Mouse (Mus musculus) neural tube, embryonic 14.5 days (tissue): ENCODE measurements around the gene Atp8b3. TPM values are rescaled to one million over a fixed set of nuclear protein-coding genes. Genes with fewer than 3 reads are reported as not detected.

Experiments
- polyA plus RNA-seq: library from polyadenylated mRNA; unstranded; fragments of >200 nt; fragmentation: Nextera tagmentation; extraction: Ambion mirVana; gene quantifications from 2 replicates; pipeline ENCODE4 v1.2.1, GENCODE M21; 2014

The Atp8b3 gene
- polyA plus RNA-seq, 1 experiment from 2014 or later, result 0.79 TPM

Other genes starting within 250 kb of the Atp8b3 start
- 537 and 599 TPM in 2 replicates for gene Rps15, start 246.7 kb downstream of the Atp8b3 start, polyA plus RNA-seq
- 169 and 231 TPM in 2 replicates for gene Apc2, start 243.1 kb downstream of the Atp8b3 start, polyA plus RNA-seq
- 21.3 and 23.8 TPM in 2 replicates for gene 2310011J03Rik, start 218.6 kb downstream of the Atp8b3 start, polyA plus RNA-seq
- gene Pcsk4, start 209.6 kb downstream of the Atp8b3 start, polyA plus RNA-seq, result 4.9 and 5.1 TPM in 2 replicates
- gene Reep6, start 209.2 kb downstream of the Atp8b3 start, polyA plus RNA-seq, result 3.9 and 5.4 TPM in 2 replicates
- gene Adamtsl5, start 190.7 kb downstream of the Atp8b3 start, polyA plus RNA-seq, result 0.09 and 2.5 TPM in 2 replicates
- 2.4 and 3.4 TPM in 2 replicates for gene Plk5, start 182.7 kb downstream of the Atp8b3 start, polyA plus RNA-seq
- 11.5 and 12.2 TPM in 2 replicates for gene Mex3d, start 151.5 kb downstream of the Atp8b3 start, polyA plus RNA-seq
- 162 and 166 TPM in 2 replicates for gene Mbd3, start 139.6 kb downstream of the Atp8b3 start, polyA plus RNA-seq
- 674 and 791 TPM in 2 replicates for gene Uqcr11, start 132.3 kb downstream of the Atp8b3 start, polyA plus RNA-seq
- 30.4 and 42.1 TPM in 2 replicates for gene Tcf3, start 105.5 kb downstream of the Atp8b3 start, polyA plus RNA-seq
- 1.4 and 1.5 TPM in 2 replicates for gene Onecut3, start 44.3 kb downstream of the Atp8b3 start, polyA plus RNA-seq
- gene Rexo1, start 22.4 kb upstream of the Atp8b3 start, polyA plus RNA-seq, result 30.6 and 30.7 TPM in 2 replicates
- 3.5 and 4.8 TPM in 2 replicates for gene Klf16, start 38.2 kb upstream of the Atp8b3 start, polyA plus RNA-seq
- 144 and 155 TPM in 2 replicates for gene Abhd17a, start 51.2 kb upstream of the Atp8b3 start, polyA plus RNA-seq
- 71.6 and 72.4 TPM in 2 replicates for gene Scamp4, start 63.7 kb upstream of the Atp8b3 start, polyA plus RNA-seq
- gene Adat3, start 63.8 kb upstream of the Atp8b3 start, polyA plus RNA-seq, result 5.5 and 6.7 TPM in 2 replicates
- 0.96 and 0.98 TPM in 2 replicates for gene Gm49322, start 66.9 kb upstream of the Atp8b3 start, polyA plus RNA-seq
- 50.3 and 76.8 TPM in 2 replicates for gene Csnk1g2, start 83.7 kb upstream of the Atp8b3 start, polyA plus RNA-seq
- 75.0 and 79.7 TPM in 2 replicates for gene Btbd2, start 117.9 kb upstream of the Atp8b3 start, polyA plus RNA-seq
- gene Mknk2, start 139.0 kb upstream of the Atp8b3 start, polyA plus RNA-seq, result 43.1 and 57.3 TPM in 2 replicates
- gene Mob3a, start 162.9 kb upstream of the Atp8b3 start, polyA plus RNA-seq, result 42.0 and 48.6 TPM in 2 replicates
- gene Izumo4, start 163.1 kb upstream of the Atp8b3 start, polyA plus RNA-seq, result 24.9 and 29.5 TPM in 2 replicates
- gene Ap3d1, start 203.1 kb upstream of the Atp8b3 start, polyA plus RNA-seq, result 109 and 125 TPM in 2 replicates
- gene Dot1l, start 216.1 kb upstream of the Atp8b3 start, polyA plus RNA-seq, result 23.6 and 27.3 TPM in 2 replicates